Mouse (Mus musculus) urinary bladder, postnatal 14 days (tissue): ENCODE data around the gene Ablim2.

Experiments used
- DNase-seq: peaks from one replicate; pipeline ENCODE4 v3.0.0; 2021; ENCODE audit warnings: low spot score

The Ablim2 gene

GRCm38 (mm10) chr5:35757639-35758001 is at the start of gene Ablim2:
Gene Ablim2 (plus strand): TSS chr5:35757880.
- peak; percentile 90 for DNase-seq

GRCm38 (mm10) chr5:35710481-35710880 is 47.2 kb upstream of the Ablim2 start:
- no peak for DNase-seq

GRCm38 (mm10) chr5:35710931-35711330 is 46.7 kb upstream of the Ablim2 start:
- no peak for DNase-seq

- no peak for DNase-seq
Measured at GRCm38 (mm10) chr5:35712517-35712916, 45.2 kb upstream of the Ablim2 start.

GRCm38 (mm10) chr5:35713649-35714354 is 43.9 kb upstream of the Ablim2 start:
- DNase-seq = peak; percentile 79

GRCm38 (mm10) chr5:35717455-35717854 is 40.2 kb upstream of the Ablim2 start:
- no peak for DNase-seq

- peak; percentile 68 for DNase-seq
Measured at GRCm38 (mm10) chr5:35717946-35718345, 39.7 kb upstream of the Ablim2 start.

GRCm38 (mm10) chr5:35718817-35719216 is 38.9 kb upstream of the Ablim2 start:
- no peak for DNase-seq

GRCm38 (mm10) chr5:35719343-35719742 is 38.3 kb upstream of the Ablim2 start:
- no peak for DNase-seq

- no peak for DNase-seq
Measured at GRCm38 (mm10) chr5:35719880-35720279, 37.8 kb upstream of the Ablim2 start.

GRCm38 (mm10) chr5:35721933-35722332 is 35.7 kb upstream of the Ablim2 start:
- no peak for DNase-seq

- no peak for DNase-seq
Measured at GRCm38 (mm10) chr5:35722654-35723053, 35.0 kb upstream of the Ablim2 start.

GRCm38 (mm10) chr5:35723900-35724299 is 33.8 kb upstream of the Ablim2 start:
- no peak for DNase-seq

- no peak for DNase-seq
Measured at GRCm38 (mm10) chr5:35725840-35726239, 31.8 kb upstream of the Ablim2 start.

- DNase-seq = no peak
Measured at GRCm38 (mm10) chr5:35727447-35727846, 30.2 kb upstream of the Ablim2 start.

GRCm38 (mm10) chr5:35728344-35728956 is 29.2 kb upstream of the Ablim2 start:
- DNase-seq = no peak

GRCm38 (mm10) chr5:35728957-35729460 is 28.7 kb upstream of the Ablim2 start:
- peak; percentile 58 for DNase-seq

- DNase-seq = no peak
Measured at GRCm38 (mm10) chr5:35729844-35730243, 27.8 kb upstream of the Ablim2 start.

GRCm38 (mm10) chr5:35730552-35730951 is 27.1 kb upstream of the Ablim2 start:
- DNase-seq = no peak

- DNase-seq = no peak
Measured at GRCm38 (mm10) chr5:35731006-35731405, 26.7 kb upstream of the Ablim2 start.

- no peak for DNase-seq
Measured at GRCm38 (mm10) chr5:35733523-35733922, 24.2 kb upstream of the Ablim2 start.

- peak; percentile 42 for DNase-seq
Measured at GRCm38 (mm10) chr5:35737231-35737901, 20.3 kb upstream of the Ablim2 start.

GRCm38 (mm10) chr5:35739005-35739404 is 18.7 kb upstream of the Ablim2 start:
- DNase-seq = no peak
